Mouse (Mus musculus): ENCODE measurements around the gene Tceal1.

- TF ChIP-seq CTCF (IDR thresholded peaks at IDR 0.05; ENCODE audit: insufficient read depth, low read length) (no peak), POLR2A (IDR thresholded peaks at IDR 0.05; ENCODE audit: borderline replicate concordance, extremely low read depth, low read depth, low read length) (no peak)
These were observed 26.8 kb upstream of the Tceal1 start for GRCm38 (mm10) chrX:136680989-136681388.
